Mouse (Mus musculus): Measurements from ENCODE around the gene Fnbp1l. TPM values are rescaled to one million over a fixed set of nuclear protein-coding genes. Genes with fewer than 3 reads are reported as not detected.

Gene Fnbp1l
- polyA plus RNA-seq, 1 experiment from 2014 or later, result 257 TPM

DNA sequence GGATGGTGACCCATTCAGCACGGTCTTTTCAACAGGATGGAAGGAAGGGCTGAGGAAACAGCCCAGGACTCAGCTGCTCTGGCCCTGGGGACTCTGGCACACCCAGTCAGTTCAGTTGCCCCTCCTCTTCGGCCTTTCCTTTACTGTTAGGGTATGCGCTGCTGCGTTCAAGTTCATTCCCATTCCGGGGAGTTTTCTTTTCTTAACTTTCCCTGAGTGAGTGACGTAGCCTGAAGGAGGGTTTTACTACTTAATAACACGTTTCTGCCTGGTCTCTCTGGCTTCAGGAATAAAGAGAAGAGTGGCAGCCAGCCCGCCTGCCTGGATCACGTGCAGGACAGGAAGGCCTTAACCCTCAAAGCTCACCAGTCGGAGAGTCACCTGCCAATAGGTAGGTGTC, 108.6 kb downstream of the Fnbp1l start:
- Histone ChIP-seq H3K27me3 (ENCODE audit: control insufficient read depth, insufficient read depth, low read depth, low read length) (no peaks in the 10 kb centered on the region), H3K4me1 (ENCODE audit: control insufficient read depth, insufficient read depth, low read length) (peaks cover 8% of the 10 kb centered on the region), H3K27ac (ENCODE audit: low read length) (no peak overlapping the region), H3K4me2 (ENCODE audit: low read length) (no peak overlapping the region), H3K36me3 (ENCODE audit: control insufficient read depth, insufficient read depth, low read length) (no peaks in the 10 kb centered on the region), H3K9me3 (replicated peaks; ENCODE audit: control insufficient read depth, low read length, poor library complexity, severe bottlenecking) (no peaks in the 10 kb centered on the region), H3K9ac (ENCODE audit: low read depth, low read length) (no peak overlapping the region), H3K4me3 (ENCODE audit: low read depth, low read length) (no peak overlapping the region)
- ATAC-seq, result no peak
- 85% methylated on average over 10 of the region's 10 CpGs for WGBS

DNA sequence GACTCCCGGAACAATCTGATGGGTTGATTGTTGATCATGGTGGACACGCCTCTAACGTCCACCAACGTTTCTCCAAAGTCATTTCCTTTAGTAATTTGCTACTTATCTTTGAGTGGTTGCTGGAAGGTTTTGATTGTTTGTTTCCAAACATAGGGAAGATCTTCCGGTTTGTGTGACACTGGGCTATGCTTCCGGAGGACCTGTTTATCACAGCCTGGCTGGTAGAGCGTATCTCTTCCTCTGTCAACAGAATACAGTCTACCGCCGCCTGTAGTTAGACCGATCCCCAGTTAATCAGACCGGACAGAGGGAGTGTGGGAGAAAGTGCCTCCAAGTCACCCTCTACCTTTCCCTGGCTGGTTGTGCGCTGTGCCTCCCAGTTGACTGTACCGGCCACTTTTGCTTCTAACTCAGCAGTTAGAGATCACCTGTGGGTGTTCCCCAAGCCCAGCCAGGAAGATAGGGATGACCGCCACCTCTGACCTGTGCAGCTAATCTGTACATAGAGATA, 109.2 kb downstream of the Fnbp1l start:
- ATAC-seq, result no peak
- H3K4me2 ChIP-seq (ENCODE audit: low read length), result no peak overlapping the region
- WGBS, result 91% methylated on average over 14 of the region's 14 CpGs
- H3K4me3 ChIP-seq (ENCODE audit: low read depth, low read length), result no peak overlapping the region
- no peak overlapping the region for H3K27ac ChIP-seq (ENCODE audit: low read length)
- H3K27me3 ChIP-seq (ENCODE audit: control insufficient read depth, insufficient read depth, low read depth, low read length), result no peaks in the 10 kb centered on the region
- H3K9me3 ChIP-seq (replicated peaks; ENCODE audit: control insufficient read depth, low read length, poor library complexity, severe bottlenecking), result no peaks in the 10 kb centered on the region
- H3K4me1 ChIP-seq (ENCODE audit: control insufficient read depth, insufficient read depth, low read length), result peaks cover 8% of the 10 kb centered on the region
- H3K36me3 ChIP-seq (ENCODE audit: control insufficient read depth, insufficient read depth, low read length), result no peaks in the 10 kb centered on the region
- no peak overlapping the region for H3K9ac ChIP-seq (ENCODE audit: low read depth, low read length)

DNA sequence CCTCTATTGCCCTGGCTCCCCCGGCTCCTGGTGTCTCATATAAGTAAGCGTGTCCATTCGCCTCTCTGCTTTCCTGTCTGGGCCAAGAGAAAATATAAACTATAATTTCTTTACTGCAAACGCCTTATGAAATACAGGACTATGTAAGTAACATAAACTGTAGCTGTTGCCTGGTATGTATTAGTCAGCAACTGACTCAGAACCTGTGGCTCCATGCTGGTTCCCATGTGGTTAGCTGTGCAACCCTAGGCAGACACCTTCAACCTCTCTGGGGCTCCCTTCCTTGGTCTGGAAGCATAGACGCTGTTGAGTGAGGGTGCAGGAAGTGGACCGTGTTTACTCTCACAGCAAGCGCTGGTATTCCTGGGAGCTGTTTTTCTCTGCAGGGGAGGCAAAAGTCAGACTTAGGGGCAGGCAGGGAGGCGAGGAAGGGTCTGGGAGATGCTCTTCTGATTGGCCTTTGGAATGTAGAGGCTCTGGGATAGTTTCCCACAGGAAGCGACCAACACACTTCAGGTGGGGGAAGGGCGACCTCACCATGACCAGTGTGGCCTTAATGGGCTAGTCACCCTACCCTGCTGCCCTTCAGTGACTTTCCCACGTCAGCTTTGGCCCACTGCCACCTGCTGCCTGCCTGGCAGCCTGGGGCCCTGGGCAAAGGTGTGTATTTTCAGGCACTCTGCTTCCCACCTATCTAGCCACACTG, 109.8 kb downstream of the Fnbp1l start:
- Histone ChIP-seq H3K27me3 (ENCODE audit: control insufficient read depth, insufficient read depth, low read depth, low read length) (no peaks in the 10 kb centered on the region), H3K27ac (ENCODE audit: low read length) (no peak overlapping the region), H3K9me3 (replicated peaks; ENCODE audit: control insufficient read depth, low read length, poor library complexity, severe bottlenecking) (no peaks in the 10 kb centered on the region), H3K4me3 (ENCODE audit: low read depth, low read length) (no peak overlapping the region), H3K9ac (ENCODE audit: low read depth, low read length) (no peak overlapping the region), H3K4me1 (ENCODE audit: control insufficient read depth, insufficient read depth, low read length) (peaks cover 8% of the 10 kb centered on the region), H3K4me2 (ENCODE audit: low read length) (no peak overlapping the region), H3K36me3 (ENCODE audit: control insufficient read depth, insufficient read depth, low read length) (no peaks in the 10 kb centered on the region)
- no peak for ATAC-seq
- 77% methylated on average over 11 of the region's 11 CpGs for WGBS

DNA sequence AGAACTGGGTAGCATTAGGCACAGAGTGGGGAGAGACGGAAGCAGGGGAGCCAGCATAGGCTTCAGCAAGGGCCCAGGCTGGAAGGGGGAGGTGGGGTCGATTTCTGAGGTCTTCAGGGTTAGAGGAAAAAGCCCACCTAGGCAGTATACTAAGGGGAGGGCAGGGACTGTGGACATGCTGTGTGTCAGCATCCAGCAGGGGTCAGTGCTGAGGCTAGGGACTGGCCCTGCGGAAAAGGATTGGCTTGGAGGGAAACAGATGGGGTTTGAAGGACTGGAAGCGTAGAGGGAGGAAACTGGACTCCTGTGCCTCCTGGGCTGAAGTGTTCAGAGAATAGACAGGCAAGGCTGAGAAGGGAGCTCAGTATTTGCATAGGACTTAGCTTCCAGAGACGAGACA, 110.4 kb downstream of the Fnbp1l start:
- Histone ChIP-seq H3K4me2 (ENCODE audit: low read length) (no peak overlapping the region), H3K36me3 (ENCODE audit: control insufficient read depth, insufficient read depth, low read length) (no peaks in the 10 kb centered on the region), H3K27me3 (ENCODE audit: control insufficient read depth, insufficient read depth, low read depth, low read length) (no peaks in the 10 kb centered on the region), H3K9me3 (replicated peaks; ENCODE audit: control insufficient read depth, low read length, poor library complexity, severe bottlenecking) (no peaks in the 10 kb centered on the region), H3K4me3 (ENCODE audit: low read depth, low read length) (no peak overlapping the region), H3K9ac (ENCODE audit: low read depth, low read length) (no peak overlapping the region), H3K27ac (ENCODE audit: low read length) (no peak overlapping the region), H3K4me1 (ENCODE audit: control insufficient read depth, insufficient read depth, low read length) (peaks cover 8% of the 10 kb centered on the region)
- ATAC-seq, result peak; percentile 30; the same call in 1 of the 2 replicates
- WGBS, result 39% methylated on average over 5 of the region's 5 CpGs

DNA sequence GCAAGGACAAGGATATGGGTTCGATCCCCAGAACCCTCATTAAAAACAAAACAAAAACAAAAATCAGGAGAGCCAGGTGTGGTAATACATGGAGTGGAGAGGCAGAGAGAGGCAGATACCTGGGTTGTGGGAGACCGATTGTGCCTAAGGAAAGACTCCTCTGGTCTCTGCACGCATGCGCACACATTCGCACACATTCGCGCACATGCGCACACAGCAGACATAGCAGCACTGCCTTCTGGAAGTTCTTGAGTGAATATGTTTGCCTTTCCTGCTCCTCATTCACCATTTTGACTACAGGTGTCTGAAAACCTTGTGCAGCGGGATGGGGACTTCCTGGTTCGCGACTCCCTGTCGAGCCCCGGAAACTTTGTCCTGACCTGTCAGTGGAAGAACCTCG, 111.7 kb downstream of the Fnbp1l start:
- H3K4me3 ChIP-seq (ENCODE audit: low read depth, low read length), result no peak overlapping the region
- no peak overlapping the region for H3K9ac ChIP-seq (ENCODE audit: low read depth, low read length)
- no peak for ATAC-seq
- no peaks in the 10 kb centered on the region for H3K36me3 ChIP-seq (ENCODE audit: control insufficient read depth, insufficient read depth, low read length)
- peaks cover 8% of the 10 kb centered on the region for H3K4me1 ChIP-seq (ENCODE audit: control insufficient read depth, insufficient read depth, low read length)
- 95% methylated on average over 14 of the region's 14 CpGs for WGBS
- H3K27ac ChIP-seq (ENCODE audit: low read length), result no peak overlapping the region
- no peaks in the 10 kb centered on the region for H3K9me3 ChIP-seq (replicated peaks; ENCODE audit: control insufficient read depth, low read length, poor library complexity, severe bottlenecking)
- H3K27me3 ChIP-seq (ENCODE audit: control insufficient read depth, insufficient read depth, low read depth, low read length), result no peaks in the 10 kb centered on the region
- H3K4me2 ChIP-seq (ENCODE audit: low read length), result no peak overlapping the region

DNA sequence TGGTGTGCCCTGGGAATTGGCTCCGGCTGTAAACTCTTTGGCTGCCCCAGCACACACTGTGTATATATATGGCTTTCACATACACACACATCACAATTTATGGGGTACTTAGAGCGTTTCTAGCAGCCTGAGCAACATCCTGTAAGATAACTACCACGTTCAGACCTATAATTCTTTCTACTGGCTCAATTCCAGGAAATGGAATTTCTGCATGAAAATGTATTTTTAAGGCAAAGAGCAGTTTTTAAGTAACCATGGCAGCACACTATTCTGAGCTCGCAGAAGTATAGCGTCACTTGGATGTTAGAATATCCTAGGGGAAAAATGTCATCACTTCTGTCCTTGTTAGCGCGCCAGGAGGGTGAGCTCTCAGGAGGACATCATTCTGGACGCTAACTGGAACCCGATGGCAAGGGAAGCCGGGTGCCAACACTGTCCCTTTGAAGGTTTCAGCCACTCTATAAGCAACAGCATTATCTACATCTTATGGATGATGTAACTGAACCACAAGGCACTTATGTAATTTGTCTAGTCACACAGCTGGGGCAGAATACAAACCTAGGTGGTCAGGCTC, 113.1 kb downstream of the Fnbp1l start:
- no peak overlapping the region for H3K4me3 ChIP-seq (ENCODE audit: low read depth, low read length)
- H3K36me3 ChIP-seq (ENCODE audit: control insufficient read depth, insufficient read depth, low read length), result no peaks in the 10 kb centered on the region
- H3K4me1 ChIP-seq (ENCODE audit: control insufficient read depth, insufficient read depth, low read length), result peaks cover 8% of the 10 kb centered on the region
- H3K9ac ChIP-seq (ENCODE audit: low read depth, low read length), result no peak overlapping the region
- peak overlapping the region; percentile 63 for H3K27ac ChIP-seq (ENCODE audit: low read length)
- H3K27me3 ChIP-seq (ENCODE audit: control insufficient read depth, insufficient read depth, low read depth, low read length), result no peaks in the 10 kb centered on the region
- peak; percentile 16; the same call in 1 of the 2 replicates for ATAC-seq
- H3K9me3 ChIP-seq (replicated peaks; ENCODE audit: control insufficient read depth, low read length, poor library complexity, severe bottlenecking), result no peaks in the 10 kb centered on the region
- WGBS, result 59% methylated on average over 10 of the region's 10 CpGs
- 0 out of 2 replicates have a peak overlapping the region, but pooled peaks have one; percentile 9 for H3K4me2 ChIP-seq (ENCODE audit: low read length)

DNA sequence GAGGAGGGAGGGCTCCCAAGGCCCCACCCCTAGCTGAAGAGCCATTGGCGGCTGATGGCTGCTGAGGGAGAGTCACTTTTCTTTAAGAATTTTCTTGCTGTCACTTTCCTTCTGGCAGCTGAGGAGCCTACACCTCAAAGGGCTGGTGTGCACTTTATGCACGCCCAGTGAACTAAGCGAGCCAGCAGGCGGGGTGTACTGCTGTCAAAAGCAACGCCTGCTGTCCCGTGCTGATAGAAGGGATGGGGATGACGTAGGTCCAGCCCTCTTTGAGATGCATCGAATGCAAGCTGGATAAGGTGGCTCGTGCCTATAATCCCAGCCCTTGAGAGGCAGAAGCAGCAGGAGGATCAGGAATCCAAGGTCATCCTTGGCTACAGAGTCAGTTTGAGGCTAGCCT, 118.6 kb downstream of the Fnbp1l start:
- Histone ChIP-seq H3K36me3 (ENCODE audit: control insufficient read depth, insufficient read depth, low read length) (no peaks in the 10 kb centered on the region), H3K27ac (ENCODE audit: low read length) (no peak overlapping the region), H3K4me2 (ENCODE audit: low read length) (no peak overlapping the region), H3K9me3 (replicated peaks; ENCODE audit: control insufficient read depth, low read length, poor library complexity, severe bottlenecking) (no peaks in the 10 kb centered on the region), H3K27me3 (ENCODE audit: control insufficient read depth, insufficient read depth, low read depth, low read length) (no peaks in the 10 kb centered on the region), H3K4me1 (ENCODE audit: control insufficient read depth, insufficient read depth, low read length) (no peaks in the 10 kb centered on the region), H3K4me3 (ENCODE audit: low read depth, low read length) (no peak overlapping the region), H3K9ac (ENCODE audit: low read depth, low read length) (no peak overlapping the region)
- WGBS, result 80% methylated on average over 9 of the region's 9 CpGs
- no peak for ATAC-seq

DNA sequence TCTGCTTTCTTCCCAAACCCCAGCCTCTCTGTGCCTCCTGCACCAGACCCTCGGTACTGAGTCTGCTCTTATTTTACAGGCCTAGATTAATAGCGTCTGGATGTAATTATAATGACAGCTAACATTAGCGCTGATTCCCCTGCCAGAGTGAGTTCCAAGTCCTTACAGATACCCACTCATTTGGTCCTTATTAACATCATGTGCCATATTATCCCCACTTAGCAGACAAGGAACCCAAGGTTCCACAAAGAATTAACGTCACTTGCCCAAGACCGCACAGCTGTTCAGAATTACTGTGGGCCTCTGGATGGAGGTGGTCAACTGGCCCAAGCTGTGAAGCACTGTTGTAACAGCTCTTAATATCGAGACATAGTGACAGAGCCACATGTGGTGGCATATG, 119.9 kb downstream of the Fnbp1l start:
- ATAC-seq, result no peak
- H3K4me1 ChIP-seq (ENCODE audit: control insufficient read depth, insufficient read depth, low read length), result no peaks in the 10 kb centered on the region
- H3K4me3 ChIP-seq (ENCODE audit: low read depth, low read length), result no peak overlapping the region
- H3K36me3 ChIP-seq (ENCODE audit: control insufficient read depth, insufficient read depth, low read length), result no peaks in the 10 kb centered on the region
- H3K27ac ChIP-seq (ENCODE audit: low read length), result no peak overlapping the region
- H3K9me3 ChIP-seq (replicated peaks; ENCODE audit: control insufficient read depth, low read length, poor library complexity, severe bottlenecking), result no peaks in the 10 kb centered on the region
- H3K9ac ChIP-seq (ENCODE audit: low read depth, low read length), result no peak overlapping the region
- 85% methylated on average over 6 of the region's 6 CpGs for WGBS
- H3K27me3 ChIP-seq (ENCODE audit: control insufficient read depth, insufficient read depth, low read depth, low read length), result no peaks in the 10 kb centered on the region
- H3K4me2 ChIP-seq (ENCODE audit: low read length), result no peak overlapping the region

DNA sequence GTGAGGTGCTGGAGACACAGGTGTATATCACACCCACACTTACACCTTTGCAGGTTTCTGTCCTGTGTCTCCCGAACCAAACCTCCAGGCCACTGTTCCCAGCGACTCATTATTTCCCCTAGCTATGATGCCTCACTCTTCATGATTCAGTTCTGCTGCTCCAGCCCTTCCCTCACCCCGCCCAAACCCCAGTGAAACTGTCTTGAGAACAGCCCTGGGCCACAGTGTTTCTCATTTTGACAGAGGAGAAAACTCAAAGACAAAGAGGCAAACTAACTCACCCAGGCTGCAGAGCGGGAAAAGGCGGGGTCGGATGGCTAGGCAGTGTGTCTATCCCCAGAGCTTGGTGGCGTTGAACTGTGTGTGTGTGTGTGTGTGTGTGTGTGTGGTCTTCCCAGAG, 121.0 kb downstream of the Fnbp1l start:
- no peak overlapping the region for H3K9ac ChIP-seq (ENCODE audit: low read depth, low read length)
- ATAC-seq, result no peak
- no peaks in the 10 kb centered on the region for H3K36me3 ChIP-seq (ENCODE audit: control insufficient read depth, insufficient read depth, low read length)
- H3K4me2 ChIP-seq (ENCODE audit: low read length), result no peak overlapping the region
- no peaks in the 10 kb centered on the region for H3K9me3 ChIP-seq (replicated peaks; ENCODE audit: control insufficient read depth, low read length, poor library complexity, severe bottlenecking)
- H3K4me3 ChIP-seq (ENCODE audit: low read depth, low read length), result no peak overlapping the region
- H3K27me3 ChIP-seq (ENCODE audit: control insufficient read depth, insufficient read depth, low read depth, low read length), result no peaks in the 10 kb centered on the region
- no peak overlapping the region for H3K27ac ChIP-seq (ENCODE audit: low read length)
- H3K4me1 ChIP-seq (ENCODE audit: control insufficient read depth, insufficient read depth, low read length), result peaks cover 7% of the 10 kb centered on the region; the same call in 1 of the 2 replicates
- 93% methylated on average over 7 of the region's 7 CpGs for WGBS
